Mouse (Mus musculus) T-helper 17 cell (primary cell): ENCODE data around the gene F12.

Experiments
- in situ Hi-C, 2 experiments: fragments of 300-600 bp; cut with MboI, MseI; formaldehyde crosslinking; loops; 1 replicate in 1 of 2; 2 replicates in 1 of 2; pipeline ENCODE4 v1.15.1; 2025; ENCODE audit warnings: high pct_unique_total_duplicates in 2 of 2

Gene F12

GRCm38 (mm10) chr13:55419142-55419541 is 7.5 kb downstream of the F12 start:
- in situ Hi-C loops: loop anchor here in 1 of 2 experiments (5.0 kb wide), 1 partner anchor 58 kb away; no protein-coding TSS in a partner anchor

GRCm38 (mm10) chr13:55418004-55418403 is 8.6 kb downstream of the F12 start:
- in situ Hi-C loops: loop anchor here in 1 of 2 experiments (5.0 kb wide), 1 partner anchor 59 kb away; no protein-coding TSS in a partner anchor

GRCm38 (mm10) chr13:55414743-55415380 is 11.7 kb downstream of the F12 start, which contains the start of gene Pfn3:
Pfn3 (minus strand) TSS chr13:55415232.
- in situ Hi-C loops: loop anchor here in 1 of 2 experiments (5.0 kb wide), 1 partner anchor 62 kb away; no protein-coding TSS in a partner anchor

- in situ Hi-C loops: no loop called here
Observed at GRCm38 (mm10) chr13:55413333-55413732, 13.3 kb downstream of the F12 start.

GRCm38 (mm10) chr13:55412643-55413307 is 13.8 kb downstream of the F12 start:
- in situ Hi-C loops: no loop called here

- in situ Hi-C loops: no loop called here
Observed at GRCm38 (mm10) chr13:55411826-55412225, 14.8 kb downstream of the F12 start.

- in situ Hi-C loops: loop anchor here (10.0 kb wide), 2 partner anchors 106 to 426 kb away; partner anchors contain the start of genes Pdlim7 (in 1 of the 2) and Pitx1 (in 1 of the 2)
Observed at GRCm38 (mm10) chr13:55408546-55409120, 18.0 kb downstream of the F12 start.

GRCm38 (mm10) chr13:55407341-55407740 is 19.3 kb downstream of the F12 start:
- in situ Hi-C loops: loop anchor here (10.0 kb wide), 2 partner anchors 107 to 427 kb away; partner anchors contain the start of genes Pdlim7 (in 1 of the 2) and Pitx1 (in 1 of the 2)

- in situ Hi-C loops: loop anchor here (10.0 kb wide), 2 partner anchors 109 to 429 kb away; partner anchors contain the start of genes Pdlim7 (in 1 of the 2) and Pitx1 (in 1 of the 2)
Observed at GRCm38 (mm10) chr13:55405783-55406390, 20.7 kb downstream of the F12 start.

GRCm38 (mm10) chr13:55404853-55405782 is 21.5 kb downstream of the F12 start:
- in situ Hi-C loops: loop anchor here (5.0 to 10.0 kb wide), 3 partner anchors 110 to 430 kb away; partner anchors contain the start of genes Pdlim7 (in 1 of the 2) and Pitx1 (in 1 of the 2)

GRCm38 (mm10) chr13:55403935-55404852 is 22.4 kb downstream of the F12 start:
- in situ Hi-C loops: loop anchor here (5.0 to 10.0 kb wide), 3 partner anchors 111 to 431 kb away; partner anchors contain the start of genes Pdlim7 (in 1 of the 2) and Pitx1 (in 1 of the 2)

- in situ Hi-C loops: loop anchor here (5.0 to 10.0 kb wide), 3 partner anchors 112 to 432 kb away; partner anchors contain the start of genes Pdlim7 (in 1 of the 2) and Pitx1 (in 1 of the 2)
Observed at GRCm38 (mm10) chr13:55403266-55403665, 23.3 kb downstream of the F12 start.

- in situ Hi-C loops: loop anchor here (5.0 to 10.0 kb wide), 3 partner anchors 115 to 435 kb away; partner anchors contain the start of genes Pdlim7 (in 1 of the 2) and Pitx1 (in 1 of the 2)
Observed at GRCm38 (mm10) chr13:55400039-55400346, 26.6 kb downstream of the F12 start.

- in situ Hi-C loops: loop anchor here (5.0 to 10.0 kb wide), 3 partner anchors 115 to 435 kb away; partner anchors contain the start of genes Pdlim7 (in 1 of the 2) and Pitx1 (in 1 of the 2)
Observed at GRCm38 (mm10) chr13:55399300-55400038, 27.1 kb downstream of the F12 start.

GRCm38 (mm10) chr13:55398088-55398487 is 28.5 kb downstream of the F12 start, which contains the start of gene Slc34a1:
Slc34a1 (plus strand) TSS chr13:55398187.
- in situ Hi-C loops: no loop called here

GRCm38 (mm10) chr13:55392933-55393332 is 33.7 kb downstream of the F12 start:
- in situ Hi-C loops: no loop called here

- in situ Hi-C loops: no loop called here
Observed at GRCm38 (mm10) chr13:55391626-55392029, 35.0 kb downstream of the F12 start.

GRCm38 (mm10) chr13:55390644-55391043 is 35.9 kb downstream of the F12 start:
- in situ Hi-C loops: no loop called here
